Mouse (Mus musculus) heart, postnatal 0 days (tissue): ENCODE data around the gene 1810049J17Rik. TPM values are rescaled to one million over a fixed set of nuclear protein-coding genes. Genes with fewer than 3 reads are reported as not detected.

ENCODE experiments used
- ATAC-seq: fragments of 200-750 bp; cut with Nextera tagmentation; 2 replicates; pipeline ENCODE4 v1.8.0; 2017; ENCODE audit warnings: low read depth, moderate number of reproducible peaks, moderate library complexity; ENCODE audit not compliant: insufficient read depth
- DNase-seq: peaks from one replicate; pipeline ENCODE4 v3.0.0-alpha.2; 2016; ENCODE audit warnings: low spot score
- H3K27ac ChIP-seq: fragments of 300-500 bp; sonication (generic); 2 replicates; pipeline ENCODE4 v1.5.1; 2014; ENCODE audit warnings: low read depth, mild to moderate bottlenecking
- H3K27me3 ChIP-seq: fragments of 300-500 bp; sonication (generic); 2 replicates; pipeline ENCODE4 v1.6.1; 2014; ENCODE audit warnings: low read length, mixed read lengths; ENCODE audit not compliant: control insufficient read depth, insufficient read depth
- H3K36me3 ChIP-seq: fragments of 300-500 bp; sonication (generic); replicated peaks from 2 replicates; pipeline ENCODE4 v1.6.1; 2014; ENCODE audit warnings: low read length, mixed read lengths; ENCODE audit not compliant: control insufficient read depth, insufficient read depth
- H3K4me1 ChIP-seq: fragments of 300-500 bp; sonication (generic); 2 replicates; pipeline ENCODE4 v1.6.1; 2014; ENCODE audit warnings: antibody characterized with exemption; ENCODE audit not compliant: control insufficient read depth, insufficient read depth
- H3K4me2 ChIP-seq: fragments of 300-500 bp; sonication (generic); 2 replicates; pipeline ENCODE4 v1.6.1; 2014; ENCODE audit warnings: low read depth, mild to moderate bottlenecking, low read length, moderate library complexity
- H3K4me3 ChIP-seq: fragments of 300-500 bp; sonication (generic); 2 replicates; pipeline ENCODE4 v1.5.1; 2014; ENCODE audit warnings: low read depth, low read length
- H3K9ac ChIP-seq: fragments of 300-500 bp; sonication (generic); replicated peaks from 2 replicates; pipeline ENCODE4 v1.6.1; 2014; ENCODE audit warnings: low read depth, low read length, mixed read lengths
- H3K9me3 ChIP-seq: fragments of 300-500 bp; sonication (generic); replicated peaks from 2 replicates; pipeline ENCODE4 v1.6.1; 2016; ENCODE audit warnings: low read length; ENCODE audit not compliant: control insufficient read depth
- CTCF ChIP-seq: IDR thresholded peaks from 2 replicates; pipeline ENCODE4 v1.5.1; 2016; ENCODE audit warnings: antibody characterized with exemption, control low read depth, low read depth
- EP300 ChIP-seq: IDR thresholded peaks from 2 replicates; pipeline ENCODE4 v1.6.1; 2016; ENCODE audit warnings: antibody characterized with exemption, low read depth
- WGBS: fragments of 180-500 bp; shearing (Covaris S2); extraction: QIAGEN DNeasy Blood & Tissue Kit; methylation state at CpG from one replicate; pipeline ENCODE4 v1.1.7; 2014; 5-methylcytosine and 5-hydroxymethylcytosine counted together
- polyA plus RNA-seq: library from polyadenylated mRNA; unstranded; fragments of >200 nt; fragmentation: Nextera tagmentation; extraction: Ambion mirVana; gene quantifications from 2 replicates; pipeline ENCODE4 v1.2.1, GENCODE M21; 2015
- total RNA-seq: library from RNA; depleted of rRNA; stranded (reverse); fragments of >200 nt; gene quantifications from 2 replicates; pipeline ENCODE4 v1.2.3, GENCODE M21; 2014; ENCODE audit warnings: low replicate concordance

Gene 1810049J17Rik
- total and polyA plus RNA-seq, 2 experiments from 2014 or later: 0.44 TPM; not detected in 1

DNA sequence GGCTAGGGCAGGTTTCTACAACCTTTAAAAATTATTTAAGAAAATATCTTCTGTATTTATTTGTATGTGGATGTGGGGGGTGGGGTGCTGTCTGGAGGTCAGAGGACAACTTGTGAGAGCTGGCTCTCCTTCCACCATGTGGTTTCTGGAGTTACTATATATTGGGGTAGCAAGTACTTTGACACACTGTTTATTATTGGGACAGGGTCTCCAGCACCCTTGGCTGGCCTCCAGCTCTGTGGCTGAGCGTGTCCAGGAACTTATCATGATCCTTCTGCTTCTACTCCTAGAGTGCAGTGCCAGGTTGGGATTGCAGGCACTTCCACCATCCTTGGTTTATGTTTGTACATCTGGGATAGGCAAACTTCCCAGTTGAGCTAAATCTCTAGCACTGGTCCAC, 9.6 kb upstream of the 1810049J17Rik start:
- TF ChIP-seq EP300: no peak
- no peak for TF ChIP-seq CTCF
- Histone ChIP-seq H3K27ac (no peak overlapping the region), H3K9me3 (no peaks in the 10 kb centered on the region), H3K36me3 (0 out of 2 replicates have a peak, but pooled peaks cover 3% of the 10 kb centered on the region), H3K4me1 (peaks cover 28% of the 10 kb centered on the region; the same call in 1 of the 2 replicates), H3K4me3 (no peak overlapping the region), H3K27me3 (no peaks in the 10 kb centered on the region), H3K4me2 (no peak overlapping the region), H3K9ac (no peak overlapping the region)
- DNase-seq (no peak), ATAC-seq (no peak)
- WGBS: 16% methylated on average over 1 of the region's 1 CpGs

DNA sequence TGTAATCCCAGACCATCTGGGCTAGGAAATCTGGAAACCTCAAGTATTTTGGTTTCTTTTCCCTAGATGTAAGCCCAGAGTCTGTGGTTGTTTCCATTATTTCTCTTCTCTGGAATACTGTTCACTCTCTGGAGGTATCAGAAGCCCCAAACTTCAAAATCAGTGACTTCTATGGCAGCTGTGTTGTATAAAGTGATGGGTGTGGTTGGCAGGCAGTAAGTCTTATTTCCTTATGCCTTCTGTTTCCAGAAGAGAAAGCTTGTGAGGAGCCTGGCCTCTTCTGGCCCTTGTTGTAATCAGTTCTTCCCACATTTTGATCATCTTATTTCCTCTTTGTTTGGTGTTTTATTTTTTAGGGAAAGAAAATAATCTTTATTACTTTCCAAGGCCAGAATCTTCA, 9.2 kb upstream of the 1810049J17Rik start:
- Histone ChIP-seq H3K4me3 (no peak overlapping the region), H3K36me3 (0 out of 2 replicates have a peak, but pooled peaks cover 3% of the 10 kb centered on the region), H3K4me1 (peaks cover 30% of the 10 kb centered on the region; the same call in 1 of the 2 replicates), H3K9ac (no peak overlapping the region), H3K27me3 (no peaks in the 10 kb centered on the region), H3K4me2 (no peak overlapping the region), H3K27ac (peak overlapping the region; percentile 16), H3K9me3 (no peaks in the 10 kb centered on the region)
- TF ChIP-seq EP300: no peak
- TF ChIP-seq CTCF: no peak
- ATAC-seq: no peak
- DNase-seq: no peak

DNA sequence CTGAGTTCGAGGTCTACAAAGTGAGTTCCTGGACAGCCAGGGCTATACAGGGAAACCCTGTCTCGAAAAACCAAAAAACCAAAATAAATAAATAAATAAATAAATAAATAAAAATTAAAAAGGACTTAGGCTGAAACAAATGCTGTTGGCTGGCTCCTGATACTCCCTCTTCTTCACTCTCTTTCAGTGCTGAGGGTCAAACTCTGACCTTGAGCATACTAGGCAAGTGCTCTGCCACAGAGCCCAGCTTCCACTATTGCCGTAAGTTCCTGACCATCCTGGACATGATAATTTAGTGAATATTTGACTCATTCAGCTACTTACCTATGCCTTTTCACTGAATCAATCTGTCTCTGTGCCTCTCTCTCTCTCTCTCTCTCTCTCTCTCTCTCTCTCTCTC, 8.7 kb upstream of the 1810049J17Rik start:
- TF ChIP-seq CTCF (no peak), EP300 (no peak)
- Histone ChIP-seq H3K27me3 (no peaks in the 10 kb centered on the region), H3K27ac (peak overlapping the region; percentile 16), H3K36me3 (peaks cover 6% of the 10 kb centered on the region; the same call in 1 of the 2 replicates), H3K4me1 (peaks cover 31% of the 10 kb centered on the region; the same call in 1 of the 2 replicates), H3K4me3 (no peak overlapping the region), H3K9ac (no peak overlapping the region), H3K4me2 (no peak overlapping the region), H3K9me3 (no peaks in the 10 kb centered on the region)
- DNase-seq: no peak
- ATAC-seq: peak; percentile 58; the same call in 1 of the 2 replicates
- 71% methylated on average over 3 of the region's 3 CpGs for WGBS

DNA sequence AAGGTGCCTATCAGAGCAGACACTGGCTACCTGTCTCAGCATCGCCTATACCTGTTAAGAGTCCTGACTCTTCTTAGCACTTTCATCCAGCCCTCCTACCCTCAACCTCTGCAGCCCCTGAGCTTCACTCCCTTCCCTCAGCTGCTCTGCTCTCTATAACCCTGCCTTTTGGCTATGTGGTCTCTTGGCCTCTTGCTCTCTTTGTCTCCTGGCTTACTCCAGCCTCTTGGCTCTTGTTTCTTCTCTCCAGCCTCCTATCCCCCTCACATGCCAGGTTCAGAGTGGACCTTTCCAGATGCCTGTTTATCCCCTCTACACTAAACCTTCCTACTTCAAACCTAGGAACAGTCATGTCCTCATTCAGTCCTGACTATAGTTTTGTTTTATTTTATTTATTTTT, 2.6 kb upstream of the 1810049J17Rik start:
- H3K4me2 ChIP-seq: peak overlapping the region; percentile 76; the same call in 1 of the 2 replicates
- DNase-seq (no peak), ATAC-seq (no peak)
- peak overlapping the region; percentile 35 for H3K27ac ChIP-seq
- no peak overlapping the region for H3K9ac ChIP-seq
- no peaks in the 10 kb centered on the region for H3K27me3 ChIP-seq
- TF ChIP-seq EP300: no peak
- TF ChIP-seq CTCF: no peak
- H3K9me3 ChIP-seq: no peaks in the 10 kb centered on the region
- no peak overlapping the region for H3K4me3 ChIP-seq
- 82% methylated on average over 1 of the region's 1 CpGs for WGBS
- peaks cover 22% of the 10 kb centered on the region; the same call in 1 of the 2 replicates for H3K4me1 ChIP-seq
- peaks cover 6% of the 10 kb centered on the region; the same call in 1 of the 2 replicates for H3K36me3 ChIP-seq

DNA sequence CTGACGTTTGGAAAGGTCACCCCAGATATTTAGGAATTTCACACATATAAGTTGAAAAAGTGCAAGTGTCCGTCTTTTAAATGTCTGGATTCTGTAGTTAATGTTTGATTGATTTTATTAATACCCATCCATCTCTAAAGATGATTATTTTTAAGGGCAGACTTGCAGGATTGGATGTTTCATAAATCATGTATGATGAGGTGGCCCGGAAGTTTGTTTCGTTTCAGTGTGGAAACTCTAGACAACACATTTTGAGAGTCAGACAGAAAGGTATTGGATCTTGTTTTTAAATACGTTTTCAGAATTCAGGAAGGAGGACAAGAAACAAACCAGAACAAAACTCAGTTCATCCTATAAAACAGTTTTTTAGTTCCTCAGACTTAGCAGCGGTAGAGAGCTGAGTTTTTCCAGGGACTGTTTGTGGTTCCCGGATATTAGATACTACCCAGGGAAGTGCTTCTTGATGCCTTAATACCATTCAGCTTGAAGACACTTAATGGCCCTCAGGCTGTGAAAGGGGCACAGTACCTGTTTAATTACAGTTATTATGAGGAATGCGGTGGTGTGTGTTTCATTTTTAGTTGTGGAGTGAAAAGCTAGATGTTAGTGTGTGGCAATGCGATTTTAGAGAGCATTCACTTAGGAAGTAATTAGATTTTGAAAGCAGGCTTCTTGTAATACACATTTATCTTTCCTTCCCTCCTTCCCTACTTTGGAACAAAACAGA, 1.1 kb upstream of the 1810049J17Rik start:
- TF ChIP-seq CTCF: no peak
- TF ChIP-seq EP300: no peak
- Histone ChIP-seq H3K4me3 (peak overlapping the region; percentile 90), H3K9ac (peak overlapping the region; percentile 97), H3K9me3 (no peaks in the 10 kb centered on the region), H3K4me2 (peak overlapping the region; percentile 76), H3K36me3 (peaks cover 4% of the 10 kb centered on the region; the same call in 1 of the 2 replicates), H3K4me1 (peaks cover 22% of the 10 kb centered on the region; the same call in 1 of the 2 replicates), H3K27ac (peak overlapping the region; percentile 94), H3K27me3 (no peaks in the 10 kb centered on the region)
- DNase-seq (no peak), ATAC-seq (no peak)
- 6% methylated on average over 9 of the region's 9 CpGs for WGBS
